Mouse (Mus musculus) common myeloid progenitor, adult 5-6 weeks (primary cell): ENCODE measurements at regions not wholly inside any gene's neighbourhood (a gene's known extent, or its start where the extent isn't known, plus 50 kb on each side); places are given as distances from the start of the nearest gene placed in this dataset.
A peak's percentile ranks its signal among the peaks of the same experiment; 100 is the strongest.
"Not testable (repeated sequence)": the region's sequence is repeated elsewhere in the genome, so short reads cannot be mapped to it uniquely, and the experiment has no call there.

ENCODE experiments used
- ATAC-seq: replicated peaks from 2 replicates; pipeline ENCODE4 v1.8.0; 2016; ENCODE audit warnings: low read depth, mild to moderate bottlenecking, moderate TSS enrichment, inconsistent platforms; ENCODE audit not compliant: poor library complexity, severe bottlenecking

DNA sequence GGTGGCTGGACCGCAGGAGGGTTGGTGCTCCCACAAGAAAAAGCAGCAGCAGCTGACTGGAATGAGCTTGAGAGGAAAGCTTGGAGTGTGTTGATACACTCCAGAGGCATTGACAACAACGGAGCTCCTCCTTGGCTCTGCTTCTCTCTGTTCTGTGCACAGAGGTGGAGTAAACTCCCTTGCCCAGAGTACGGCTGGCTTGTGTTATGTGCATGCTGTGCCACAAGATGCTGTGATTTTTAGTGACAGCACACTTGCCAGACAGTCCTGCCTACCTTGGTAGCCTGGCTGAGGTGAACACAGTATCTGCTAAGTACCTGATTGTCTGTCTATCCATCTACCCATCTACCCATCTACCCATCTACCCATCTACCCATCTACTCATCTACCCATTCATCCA is 190.9 kb downstream of the Glrx3 start:
- no peak for ATAC-seq

DNA sequence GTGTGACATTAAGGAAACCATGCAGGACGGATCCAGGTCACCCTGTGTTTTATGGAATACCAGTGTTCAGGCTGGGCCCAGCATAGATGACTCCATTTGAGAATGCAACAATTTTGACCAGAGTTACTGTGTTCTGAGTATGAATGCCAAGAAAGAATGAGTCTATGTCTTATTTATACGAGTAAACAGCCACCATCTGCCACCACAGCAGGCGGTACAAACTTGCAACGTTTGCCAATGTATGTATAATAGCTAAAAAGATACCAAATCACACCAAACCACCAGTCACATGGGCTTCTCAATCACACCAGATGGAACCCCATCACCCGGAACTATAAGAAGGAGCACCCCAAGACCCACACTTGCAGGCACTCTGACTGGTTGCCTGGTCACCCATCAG is 192.1 kb downstream of the Glrx3 start:
- ATAC-seq: no peak

DNA sequence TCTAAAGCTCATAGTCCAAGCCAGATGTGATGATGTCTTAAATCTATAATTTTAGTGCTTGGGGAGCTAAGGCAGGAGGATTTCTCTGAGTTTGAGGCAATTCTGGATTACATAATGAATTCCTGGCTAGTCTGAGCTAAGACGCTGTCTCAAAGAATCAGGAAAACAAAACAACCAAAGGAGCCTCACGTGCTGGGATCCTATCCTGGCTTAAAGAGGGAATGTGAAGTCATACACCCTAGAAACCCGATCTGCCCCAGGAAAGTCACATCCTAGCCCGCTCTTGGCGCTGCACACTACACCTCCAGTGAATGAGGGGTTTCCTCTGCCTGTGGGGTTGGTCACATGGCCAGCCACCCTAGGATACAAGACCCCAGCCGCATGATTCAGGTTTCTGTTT is 211.2 kb downstream of the Glrx3 start:
- ATAC-seq: no peak

DNA sequence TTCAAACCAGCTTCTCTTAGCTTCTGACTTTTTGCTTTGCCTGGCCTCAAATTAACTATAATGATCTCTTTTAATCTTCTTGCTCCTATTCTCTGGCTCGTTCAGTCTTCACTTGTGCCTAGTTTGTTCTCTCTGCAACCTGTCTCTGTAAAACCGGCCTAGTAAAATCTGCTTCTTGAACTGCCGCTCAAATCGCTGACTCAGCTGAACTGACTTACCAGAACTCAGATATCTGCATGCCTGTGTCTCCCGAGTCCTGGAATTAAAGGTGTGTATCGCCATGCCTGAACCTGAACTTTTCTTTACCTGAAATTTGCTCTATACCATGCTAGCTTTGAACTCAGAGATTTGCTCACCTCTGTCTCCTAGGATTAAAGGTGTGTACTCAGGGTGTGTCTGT is 212.2 kb downstream of the Glrx3 start:
- no peak for ATAC-seq

DNA sequence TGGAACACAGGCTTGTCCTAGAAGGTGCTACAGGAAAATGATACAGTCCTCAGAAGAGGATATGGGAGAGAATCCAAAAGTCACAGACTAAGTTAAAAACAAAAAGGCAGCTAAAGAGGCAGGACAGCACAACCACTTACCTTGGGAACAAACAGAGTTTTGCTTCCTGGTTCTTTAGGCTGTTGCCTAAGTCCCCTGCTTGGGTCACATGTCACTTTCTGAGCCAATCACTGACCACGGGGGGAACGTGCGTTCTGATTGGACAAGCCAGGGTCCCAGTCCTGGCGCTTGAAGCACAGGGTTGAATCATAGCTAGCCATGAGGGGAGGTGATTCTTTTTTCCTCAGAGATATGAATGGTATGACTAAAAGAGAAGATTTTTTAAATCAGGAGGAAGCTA is 216.4 kb downstream of the Glrx3 start:
- ATAC-seq: no peak

DNA sequence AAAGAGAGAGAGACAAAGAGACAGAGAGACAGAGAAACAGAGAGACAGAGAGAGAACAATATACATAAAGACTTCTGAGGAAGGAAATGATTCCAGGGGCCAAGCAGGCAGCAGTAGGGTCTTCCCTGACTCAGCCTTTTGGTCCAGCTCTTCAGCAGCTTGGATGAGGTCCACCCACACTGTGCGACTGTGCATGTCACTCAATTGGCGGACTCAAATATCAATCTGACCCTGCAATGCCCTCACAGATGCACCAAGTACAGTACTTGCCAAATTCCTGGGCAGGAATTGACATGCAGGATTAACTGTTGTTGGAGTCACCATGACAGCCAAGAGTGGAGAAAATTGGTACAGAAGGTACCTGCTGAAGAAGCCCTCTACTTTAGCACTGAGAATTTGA is 229.8 kb downstream of the Glrx3 start:
- no peak for ATAC-seq

DNA sequence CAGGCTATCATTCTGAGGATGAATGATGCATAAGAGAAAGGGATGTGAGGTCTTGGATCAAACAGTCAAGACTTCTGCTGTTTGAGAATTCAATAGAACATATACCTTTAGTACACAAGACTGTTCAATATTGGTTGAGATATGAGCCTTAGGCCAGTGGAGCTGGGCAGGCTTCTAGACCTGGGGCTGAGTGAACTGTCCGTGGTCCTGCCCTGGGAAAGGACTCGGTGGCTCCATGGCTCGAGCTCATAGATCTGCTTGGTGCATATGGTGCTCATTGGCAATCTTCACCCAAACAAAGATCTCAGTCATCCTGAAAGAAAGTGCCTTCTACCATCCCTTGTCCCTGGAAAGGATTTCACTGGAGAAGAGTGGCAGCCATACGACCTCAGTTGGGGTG is 233.7 kb downstream of the Glrx3 start:
- ATAC-seq: no peak

DNA sequence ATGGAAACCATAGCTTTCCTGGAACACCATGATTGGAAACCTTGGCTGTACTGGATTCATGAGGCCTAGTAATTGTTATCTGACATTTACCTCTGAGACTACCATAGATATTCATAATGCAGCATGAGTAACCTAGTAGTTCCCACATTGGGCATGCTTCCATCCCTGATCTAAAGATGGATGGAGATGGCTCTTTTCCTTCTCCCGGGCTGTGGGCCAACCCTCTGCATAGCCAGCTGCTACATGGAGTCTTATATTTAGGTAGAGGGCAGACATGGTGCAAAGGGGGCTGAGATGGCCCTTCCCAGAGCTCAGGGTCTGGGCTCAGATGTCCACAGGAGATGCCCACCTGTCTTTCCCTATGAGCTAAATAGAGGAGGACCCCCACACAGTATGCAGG is 237.2 kb downstream of the Glrx3 start:
- no peak for ATAC-seq

DNA sequence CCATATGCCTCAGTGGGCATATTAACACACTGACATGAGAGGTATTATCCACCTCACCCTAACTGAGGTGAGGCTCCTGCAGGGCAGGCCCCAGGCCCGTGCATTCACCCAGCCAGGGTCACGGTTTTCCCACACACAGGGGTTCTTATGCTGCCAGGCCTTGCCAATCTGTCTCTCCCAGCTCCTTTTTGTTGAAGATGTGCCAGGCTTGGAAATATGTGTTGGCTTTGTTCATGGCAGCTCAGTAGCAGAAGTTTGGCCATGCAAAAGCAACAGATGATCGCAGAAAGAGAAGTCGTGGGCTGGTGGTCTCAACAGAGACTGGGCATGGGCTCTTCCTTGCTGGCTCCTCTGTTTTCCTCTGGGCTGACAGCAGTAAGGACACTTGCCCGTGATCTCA is 238.0 kb downstream of the Glrx3 start:
- no peak for ATAC-seq

DNA sequence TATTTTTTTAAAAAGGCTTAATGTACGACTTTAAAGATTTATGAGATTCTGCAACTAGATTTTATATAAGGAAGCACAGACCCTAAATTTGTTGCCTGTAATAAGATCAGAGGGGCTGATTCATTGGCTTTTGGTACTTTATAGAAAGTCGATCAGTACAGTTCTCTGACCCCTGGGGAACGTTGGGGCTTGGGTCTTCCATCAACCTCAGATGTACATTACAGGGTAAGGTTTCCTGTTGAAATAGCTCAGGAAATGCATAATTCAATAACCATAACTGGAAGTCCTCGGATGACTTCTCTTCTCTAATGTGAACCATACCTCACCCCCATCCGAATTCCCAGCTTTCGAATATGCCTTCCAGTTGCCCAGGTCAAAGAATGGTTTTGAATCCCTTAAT is 247.4 kb downstream of the Glrx3 start:
- no peak for ATAC-seq

DNA sequence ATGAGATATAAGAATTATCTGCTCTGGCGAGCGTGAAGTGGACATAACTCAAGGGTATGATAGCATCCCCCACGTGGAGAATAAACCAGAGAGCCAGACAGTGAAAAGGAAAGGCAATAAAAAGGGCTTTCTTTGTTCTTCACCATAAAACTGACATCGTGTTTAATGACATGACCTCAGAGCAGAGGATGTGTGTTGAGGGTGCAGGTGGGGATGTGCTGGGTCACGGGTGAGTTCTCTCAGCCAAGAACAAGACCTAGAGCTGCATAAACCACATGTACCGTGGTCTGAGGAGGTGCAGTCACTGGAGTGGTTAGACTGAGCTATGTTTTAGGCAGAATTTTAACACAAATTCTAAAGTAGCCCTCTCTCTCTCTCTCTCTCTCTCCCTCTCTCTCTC is 247.9 kb downstream of the Glrx3 start:
- no peak for ATAC-seq

DNA sequence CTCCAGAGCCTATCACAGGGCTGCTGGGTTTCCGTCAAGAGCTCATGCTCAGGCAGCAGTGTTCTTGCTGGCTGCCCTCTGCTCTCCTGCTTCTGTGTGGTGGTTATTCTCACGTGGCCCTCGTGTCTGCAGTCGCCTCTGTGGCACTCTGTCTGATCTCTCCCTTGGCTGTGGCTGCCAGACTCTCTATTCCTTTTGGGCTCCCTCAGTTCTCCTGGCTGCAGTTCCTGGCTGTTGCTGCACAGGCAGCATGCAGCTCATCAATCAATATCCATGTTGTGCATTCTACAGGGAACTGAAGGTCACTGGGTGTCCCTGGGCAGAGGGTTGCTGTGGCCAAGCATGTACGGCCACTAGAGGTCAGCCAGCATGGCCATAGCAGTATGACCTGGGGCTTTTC is 259.4 kb downstream of the Glrx3 start:
- no peak for ATAC-seq

DNA sequence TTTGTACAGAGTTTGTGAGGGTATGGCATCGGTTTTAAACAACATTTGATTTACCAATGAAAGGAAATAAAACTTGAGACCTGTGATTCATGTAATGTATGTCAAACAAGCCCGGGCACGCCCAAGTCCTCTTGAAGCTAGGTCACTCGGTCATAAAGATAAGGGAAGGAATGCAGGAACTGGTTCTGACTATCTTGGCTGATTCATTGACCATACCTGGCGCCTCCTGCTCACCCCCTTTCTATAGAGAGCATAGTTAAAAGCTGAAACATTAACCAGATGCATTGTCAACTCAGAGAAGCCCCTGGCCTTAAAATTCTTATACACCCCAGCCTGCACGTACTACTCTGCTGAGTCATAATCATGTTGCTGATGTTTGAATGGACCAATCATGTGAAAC is 261.1 kb downstream of the Glrx3 start:
- ATAC-seq: not testable (repeated sequence)

DNA sequence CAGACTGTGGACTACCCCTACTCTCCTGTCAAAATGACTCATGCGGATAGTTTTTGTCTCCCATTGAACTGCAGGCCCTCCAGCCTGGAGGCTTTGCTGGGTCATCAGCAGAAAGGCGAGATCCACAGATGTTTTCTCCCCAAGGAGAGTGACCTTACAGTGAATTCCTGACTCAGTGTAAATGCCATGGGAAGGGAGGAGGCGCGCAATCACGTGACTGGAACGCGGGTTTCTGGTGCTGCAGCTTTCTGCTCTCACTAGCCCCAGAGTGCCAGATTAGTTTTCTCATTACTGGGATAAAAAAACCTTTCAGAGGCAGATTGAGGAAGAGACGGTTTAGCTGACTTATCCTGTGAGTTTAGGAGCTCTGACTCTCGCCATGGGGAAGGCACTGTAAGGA is 275.4 kb downstream of the Glrx3 start:
- ATAC-seq: no peak

DNA sequence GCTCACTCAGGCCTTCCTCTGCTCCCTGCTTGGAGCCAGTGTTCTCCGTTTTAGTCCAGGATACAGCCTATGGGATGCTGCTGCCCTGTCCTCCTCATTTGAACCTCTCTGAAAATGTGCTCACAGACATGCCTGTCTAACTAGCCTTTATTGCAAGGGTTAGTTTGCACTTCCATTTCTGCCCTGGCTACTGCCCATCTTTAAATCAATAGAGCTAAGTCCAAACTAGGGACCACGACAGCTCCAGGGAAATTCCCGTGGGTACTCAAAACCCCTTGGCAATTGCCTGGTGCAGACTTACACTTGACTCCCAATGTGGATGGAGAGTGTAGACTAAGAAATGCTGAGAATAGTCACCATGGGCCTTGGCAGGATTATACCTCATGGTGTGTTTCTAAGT is 276.4 kb downstream of the Glrx3 start:
- ATAC-seq: no peak

DNA sequence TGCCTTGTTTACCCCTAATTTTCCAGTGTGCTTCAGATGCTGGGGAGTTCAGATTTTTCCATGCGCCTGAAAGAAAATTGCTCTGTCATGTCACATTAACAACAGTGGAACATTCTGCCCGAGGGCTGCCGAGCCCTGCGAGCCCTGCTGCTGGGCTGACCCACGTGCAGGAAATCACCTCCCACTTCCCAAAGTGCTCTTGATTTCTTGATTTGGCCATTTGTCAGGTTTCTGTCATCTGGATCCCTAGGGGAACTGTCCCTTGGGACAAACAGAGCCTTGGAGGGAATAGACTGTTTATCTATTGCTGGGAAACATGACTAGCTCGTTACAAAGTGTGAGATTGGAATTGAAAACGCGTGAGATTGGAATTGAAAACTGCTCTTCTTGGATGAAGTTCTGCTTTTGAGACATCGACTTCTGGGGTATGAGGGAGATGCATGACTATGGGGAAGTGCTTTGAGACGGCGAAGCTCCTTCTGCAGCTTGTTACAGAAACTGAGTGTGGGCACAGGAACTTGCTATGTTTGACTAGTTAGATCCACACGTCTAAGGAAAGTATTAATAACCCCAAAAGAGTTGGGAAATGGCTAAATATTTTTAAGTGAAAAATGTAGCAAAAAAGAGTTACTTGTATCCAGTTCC is 277.0 kb downstream of the Glrx3 start:
- ATAC-seq: 0 out of 2 replicates have a peak, but pooled peaks have one; percentile 54

DNA sequence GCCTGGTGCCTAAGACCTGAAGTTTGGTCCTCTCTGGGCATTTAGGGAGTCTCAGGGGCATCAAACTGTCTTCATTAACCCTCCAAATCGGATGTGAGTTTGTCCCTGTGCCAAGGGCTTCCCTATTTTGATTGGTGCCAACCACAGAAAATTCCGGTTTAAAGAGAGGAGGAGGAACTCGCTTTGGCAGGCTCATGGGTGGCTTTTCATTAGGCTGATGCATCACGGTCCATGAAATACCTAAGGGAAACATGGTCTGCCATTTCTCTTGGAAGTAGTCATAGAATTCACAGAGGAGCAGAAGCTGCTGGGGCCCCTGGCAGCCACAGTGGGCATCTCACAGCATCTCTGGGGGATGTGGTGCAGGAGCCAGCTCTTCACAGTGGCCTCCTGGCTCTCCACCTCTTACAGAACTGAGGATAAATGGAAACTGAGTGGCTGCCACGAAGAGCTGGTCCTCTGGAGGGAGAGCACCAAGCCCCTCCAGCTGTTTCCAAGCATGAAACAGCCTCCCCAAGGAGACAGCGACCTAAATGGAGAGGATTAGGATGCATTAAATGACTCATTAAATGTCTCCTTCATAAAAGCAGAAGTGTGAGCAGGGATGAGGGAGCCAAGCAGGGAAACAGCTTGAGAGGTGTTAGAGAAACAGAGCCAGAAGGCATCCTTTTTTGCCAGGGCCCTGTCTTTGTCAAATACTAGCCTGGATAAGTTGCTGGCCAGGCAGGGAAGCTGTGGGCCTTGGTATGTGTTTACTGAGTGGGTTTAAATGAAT is 277.9 kb downstream of the Glrx3 start:
- ATAC-seq: no peak

DNA sequence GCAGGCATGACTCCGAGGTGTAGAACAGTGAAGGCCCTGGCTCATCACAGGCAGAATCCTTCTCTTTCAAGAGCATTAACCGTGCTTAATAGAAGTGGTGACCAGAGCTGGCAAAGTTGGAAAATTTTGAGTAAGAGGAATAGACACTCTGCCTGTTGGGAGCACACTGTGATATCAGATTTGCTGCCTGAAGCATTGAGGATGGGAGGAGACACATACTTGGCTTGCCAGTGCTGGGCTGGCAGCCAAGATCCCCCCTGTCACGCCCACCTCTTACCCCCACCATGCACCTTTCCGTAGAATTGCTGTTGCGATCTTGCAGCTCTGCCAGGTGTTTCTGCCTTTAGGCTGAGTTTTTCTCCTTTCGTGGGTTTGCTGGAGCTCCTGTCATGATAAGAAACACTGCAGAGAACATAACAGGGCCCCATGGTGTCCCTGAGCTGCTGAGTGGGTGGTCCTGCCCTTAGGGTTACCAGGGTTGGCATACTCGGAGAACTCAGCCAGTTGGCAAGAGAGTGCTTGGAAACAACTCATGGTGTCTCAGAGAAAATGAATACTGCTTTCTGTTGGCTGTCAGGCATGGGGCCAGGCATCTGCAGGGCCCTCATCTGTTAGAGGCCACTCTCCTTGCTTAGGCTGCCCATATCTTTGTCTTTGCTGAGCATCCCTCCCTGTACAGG is 286.1 kb downstream of the Glrx3 start:
- ATAC-seq: no peak

DNA sequence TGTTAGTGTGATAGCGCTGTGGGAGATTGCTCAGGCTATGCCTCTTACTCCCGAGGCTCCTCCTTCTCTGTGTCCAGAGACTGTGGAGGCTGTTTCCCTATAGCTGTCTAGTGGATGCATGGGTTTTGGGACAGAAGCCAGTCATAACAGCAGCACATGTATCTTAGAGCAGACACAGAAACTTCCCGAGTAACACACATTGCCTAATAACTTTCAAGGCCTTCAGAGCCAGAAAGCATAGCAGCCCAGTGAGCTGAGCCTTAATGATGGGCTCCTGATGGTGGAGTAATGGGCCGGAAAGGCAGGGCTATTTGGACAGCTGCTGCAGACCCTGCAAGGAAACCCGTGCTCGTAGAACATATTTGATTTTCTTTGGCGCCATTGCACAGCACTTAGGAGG is 288.6 kb downstream of the Glrx3 start:
- ATAC-seq: no peak

DNA sequence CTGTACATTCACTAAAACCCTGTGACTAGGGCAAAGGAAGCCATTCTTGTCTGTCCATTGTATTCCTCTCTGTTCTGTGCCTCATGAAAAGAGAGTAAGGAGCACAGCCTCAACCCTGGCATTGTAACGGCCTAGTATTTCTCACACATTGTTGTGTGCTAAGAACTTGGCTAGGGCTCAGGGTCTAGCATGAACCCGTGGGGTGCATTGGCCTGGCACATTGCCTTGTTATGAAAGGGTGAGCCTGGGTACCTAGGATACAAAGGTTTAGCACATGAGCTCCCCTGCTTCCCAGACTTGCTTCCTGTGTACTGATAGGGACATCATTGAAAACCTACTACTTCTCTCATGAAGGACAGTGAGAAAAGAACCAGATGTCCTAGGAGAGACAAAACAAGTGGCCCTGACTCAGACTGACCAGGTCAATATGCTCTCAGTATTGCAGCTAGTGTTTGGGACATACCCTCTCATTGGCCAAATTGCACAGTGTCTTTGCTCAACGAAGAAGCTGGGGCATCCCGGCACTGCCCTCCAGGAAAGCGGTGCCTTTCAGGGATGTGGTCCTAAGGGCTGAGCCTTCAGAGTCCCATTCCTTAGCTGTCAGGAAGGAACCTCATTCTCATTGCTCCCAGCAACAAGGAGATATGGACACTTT is 298.6 kb downstream of the Glrx3 start:
- no peak for ATAC-seq

DNA sequence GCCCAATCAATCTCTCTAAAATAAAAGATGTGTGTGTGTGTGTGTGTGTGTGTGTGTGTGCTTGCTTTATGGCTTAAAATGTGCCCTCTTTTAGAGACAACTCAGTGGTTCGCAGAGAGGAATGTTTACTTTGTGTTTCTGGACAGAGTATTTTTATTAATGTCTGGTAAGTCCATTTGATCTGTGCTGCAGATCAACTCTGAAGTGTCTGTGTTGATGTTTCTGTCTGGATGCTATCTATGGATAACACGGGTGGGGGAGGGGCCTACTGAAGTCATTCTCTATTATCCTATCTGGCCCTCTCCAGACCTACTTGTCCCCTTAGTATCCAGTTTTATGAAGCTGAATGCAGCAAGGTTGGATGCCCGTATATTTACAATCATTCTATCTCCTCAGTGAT is 304.3 kb downstream of the Glrx3 start:
- no peak for ATAC-seq
